Mouse (Mus musculus): Measurements from ENCODE around the gene Lalba. TPM values are rescaled to one million over a fixed set of nuclear protein-coding genes. Genes with fewer than 3 reads are reported as not detected.
"Not testable (repeated sequence)": the region's sequence is repeated elsewhere in the genome, so short reads cannot be mapped to it uniquely, and the experiment has no call there.

Gene Lalba
- not detected for total RNA-seq (2021)
- long read RNA-seq, experiment 1 = 0 reads
- long read RNA-seq, experiment 2 = 0 reads

DNA sequence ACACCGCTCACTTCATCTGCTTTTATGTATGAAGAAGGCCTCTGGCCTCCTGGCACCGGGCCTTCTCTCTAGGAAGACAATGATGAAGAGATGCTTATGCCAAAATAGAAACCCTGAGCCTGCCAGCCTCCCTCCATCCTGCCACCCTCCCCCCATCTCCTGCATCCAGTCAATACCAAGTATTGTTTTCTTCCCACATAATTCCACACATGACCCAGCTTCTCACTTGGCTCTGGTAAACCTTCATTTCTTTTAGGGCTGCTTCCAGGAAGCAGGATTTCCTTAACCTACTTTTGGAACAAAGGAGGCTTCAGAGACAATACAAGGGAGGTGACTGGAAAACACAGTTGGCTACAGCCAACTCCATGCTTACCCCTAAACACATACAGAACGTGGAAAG lies at the start of gene Lalba:
TSS of gene Lalba (minus strand) at position 21 of the 400 bp plus-strand sequence.
- no peak for DNase-seq (ENCODE audit: low spot score in 2 of 2)

DNA sequence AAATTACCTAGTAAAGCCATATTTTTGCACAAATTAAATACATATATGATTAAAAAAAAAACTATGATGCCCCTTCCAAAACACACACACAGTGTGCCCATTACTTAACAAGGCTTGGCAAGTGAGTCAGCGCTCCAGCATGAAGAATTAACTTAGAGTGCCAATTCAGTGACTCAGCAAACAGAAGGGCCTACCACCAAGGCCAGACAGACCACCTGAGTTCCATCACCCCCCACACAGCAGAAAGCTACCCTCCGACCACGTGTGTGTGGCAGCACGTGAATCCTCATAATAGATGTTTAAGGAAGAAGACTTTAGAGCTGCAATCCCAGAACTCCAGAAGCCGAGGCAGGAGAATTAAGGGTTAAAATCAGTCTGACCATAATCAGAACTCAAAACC lies 49.8 kb upstream of the Lalba start:
- no peak for DNase-seq (ENCODE audit: low spot score in 2 of 2)

DNA sequence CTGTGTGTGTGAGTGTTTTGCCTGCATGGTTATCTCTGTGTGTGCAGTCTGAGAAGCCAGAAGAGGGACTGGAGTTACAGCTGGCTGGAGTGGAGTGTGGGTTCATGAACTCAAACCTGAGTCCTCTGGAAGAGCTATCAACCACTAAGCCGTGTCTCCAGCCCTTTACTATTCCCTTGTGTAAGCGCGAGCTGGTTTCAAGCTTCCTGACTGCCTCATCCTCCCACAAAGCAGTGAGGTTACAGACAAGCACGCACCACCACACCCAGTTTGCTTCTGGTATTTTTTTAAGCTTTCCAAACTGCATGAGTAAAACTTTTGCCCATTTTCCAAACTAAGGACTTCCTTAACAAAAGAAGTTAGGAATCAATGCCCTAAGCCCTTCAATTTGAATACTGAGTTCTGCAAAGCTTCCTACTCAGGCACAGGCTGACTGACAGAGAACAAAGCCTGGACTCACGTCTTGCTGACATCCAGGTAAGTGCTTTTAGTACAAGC lies 45.6 kb upstream of the Lalba start:
- DNase-seq (ENCODE audit: low spot score in 2 of 2) = no peak

DNA sequence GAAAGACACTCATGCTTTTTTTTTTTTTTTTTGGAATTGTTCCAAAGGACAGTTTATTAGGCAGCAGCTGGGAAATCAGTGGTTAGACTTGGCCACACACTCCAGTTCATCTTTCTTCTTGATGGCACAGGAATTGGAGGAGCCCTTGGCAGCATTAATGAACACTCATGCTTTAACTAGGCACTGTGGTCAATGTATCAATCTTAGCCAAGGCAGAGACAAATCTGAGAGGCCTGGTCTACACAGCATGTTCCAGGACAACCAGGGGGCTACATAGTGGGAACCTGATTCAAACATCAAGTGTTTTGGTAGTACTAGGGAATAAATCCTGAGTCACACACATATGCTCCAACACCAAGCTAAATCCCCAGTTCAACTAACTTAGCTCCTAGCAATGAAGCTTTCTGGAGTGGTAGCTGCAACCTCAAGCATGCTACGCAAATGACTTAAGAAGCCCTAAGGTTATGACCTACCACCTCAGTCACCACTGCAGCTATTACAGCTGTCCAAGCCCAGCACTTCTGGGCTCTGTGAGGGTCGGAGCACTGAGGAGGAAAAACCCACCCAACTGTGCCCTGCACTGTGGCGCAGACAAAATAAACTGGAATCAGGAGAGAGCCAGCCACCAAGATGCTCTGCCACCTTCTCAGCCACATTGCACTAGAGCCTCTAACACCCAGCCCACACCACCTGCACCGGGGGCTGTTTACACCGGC lies 44.7 kb upstream of the Lalba start:
- DNase-seq (ENCODE audit: low spot score in 2 of 2) = no peak

DNA sequence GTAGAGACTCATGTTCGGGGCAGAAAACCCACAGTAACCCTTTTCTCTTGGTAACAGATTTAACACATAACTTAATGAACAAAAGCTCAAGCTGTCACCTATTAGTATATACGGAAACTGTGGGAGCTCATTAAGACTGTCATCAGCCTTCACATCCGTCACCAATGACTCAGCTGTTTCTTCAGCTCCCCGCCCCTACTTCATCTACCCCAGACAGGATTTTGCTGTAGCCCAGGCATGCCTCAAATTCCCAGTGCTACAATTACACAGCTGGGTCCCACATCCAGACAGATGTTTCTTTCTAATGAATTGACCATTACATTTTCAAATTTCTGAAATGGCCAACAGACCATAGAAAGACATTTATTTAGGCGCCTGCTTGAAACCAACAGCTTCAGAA lies 43.5 kb upstream of the Lalba start:
- no peak for DNase-seq (ENCODE audit: low spot score in 2 of 2)

DNA sequence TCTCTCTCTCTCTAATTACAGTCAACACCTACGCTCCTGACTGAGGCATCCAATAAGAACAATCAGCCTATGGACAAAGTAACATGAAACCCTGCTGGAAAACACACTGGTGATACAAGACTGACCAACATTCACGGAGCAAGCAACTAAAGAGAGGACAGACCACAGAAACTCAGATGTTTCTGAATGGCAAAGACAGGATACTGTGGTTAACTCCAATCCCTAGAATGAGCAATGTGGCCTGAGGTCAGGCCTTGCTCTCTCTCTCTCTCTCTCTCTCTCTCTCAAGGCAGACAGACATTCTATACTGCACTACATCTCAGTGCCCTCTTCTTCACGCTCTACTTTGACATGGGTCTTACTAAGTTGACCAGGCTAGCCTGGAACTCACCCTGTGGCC lies 38.7 kb upstream of the Lalba start:
- DNase-seq (ENCODE audit: low spot score in 2 of 2) = no peak

DNA sequence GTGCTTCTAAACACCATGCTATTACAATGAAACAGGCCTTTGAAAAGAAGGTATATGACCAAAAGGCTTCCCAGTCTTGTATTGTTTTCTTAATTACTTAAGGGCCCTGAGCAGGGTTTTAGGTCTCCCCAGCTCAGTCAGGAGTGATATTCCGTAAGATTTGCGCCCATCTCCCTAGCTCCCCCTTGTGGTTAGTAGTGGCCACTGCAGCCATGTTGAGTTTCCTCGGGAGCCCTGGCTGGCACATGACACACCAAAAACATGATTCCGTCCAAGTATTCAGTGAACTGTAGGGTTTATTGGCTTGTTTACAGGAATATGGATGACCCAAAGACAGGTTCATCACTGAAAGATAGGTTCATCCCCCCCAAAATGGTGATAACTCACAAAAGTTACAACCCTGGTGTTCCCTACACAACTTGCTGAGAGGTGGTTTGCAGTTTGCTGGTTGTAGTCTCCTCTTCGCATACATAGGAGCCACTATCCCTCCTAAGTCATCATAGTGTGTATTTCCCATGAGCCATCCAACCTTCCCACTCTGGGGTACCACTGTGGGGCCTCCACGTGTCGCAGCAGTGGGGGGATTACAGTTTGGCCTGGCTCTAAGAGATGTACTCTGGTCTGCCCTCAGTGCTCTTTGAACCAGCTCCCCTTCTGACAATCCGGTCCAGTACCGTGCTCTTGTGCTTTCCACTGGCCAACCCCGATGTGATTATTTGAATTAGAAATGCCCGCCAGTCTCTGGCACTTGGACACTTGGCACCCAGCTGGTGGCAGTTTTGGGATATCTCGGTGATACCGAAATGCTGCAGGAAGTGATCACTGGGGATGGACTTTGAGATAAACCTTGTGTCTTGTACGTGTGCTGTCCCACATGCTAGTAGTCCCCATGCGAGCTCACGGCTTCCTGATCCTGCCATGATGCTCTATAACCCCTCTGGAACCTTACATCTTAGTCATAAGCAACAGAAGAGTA lies 35.1 kb upstream of the Lalba start:
- DNase-seq (ENCODE audit: low spot score in 2 of 2) = peak; percentile 67 to 69

DNA sequence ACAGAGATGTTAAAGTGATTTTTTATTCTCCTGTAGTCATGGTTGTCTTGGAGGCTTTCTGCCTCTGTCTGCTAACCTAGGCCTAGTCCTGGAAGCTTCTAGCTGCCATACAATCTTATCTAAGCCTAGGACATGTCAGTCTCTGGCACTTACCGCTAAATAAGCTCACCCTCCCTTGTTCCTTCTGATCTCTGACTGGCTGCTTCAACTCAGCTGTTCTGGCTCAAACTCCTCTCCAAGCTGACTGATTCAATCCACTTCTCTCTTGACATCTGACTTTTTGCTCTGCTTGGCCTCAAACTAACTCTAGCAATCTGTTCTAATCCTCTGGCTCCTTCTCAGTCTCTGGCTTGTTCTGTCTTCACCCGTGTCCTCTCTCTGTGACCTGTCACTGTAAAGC lies 32.3 kb upstream of the Lalba start:
- DNase-seq (ENCODE audit: low spot score in 2 of 2) = not testable (repeated sequence)

DNA sequence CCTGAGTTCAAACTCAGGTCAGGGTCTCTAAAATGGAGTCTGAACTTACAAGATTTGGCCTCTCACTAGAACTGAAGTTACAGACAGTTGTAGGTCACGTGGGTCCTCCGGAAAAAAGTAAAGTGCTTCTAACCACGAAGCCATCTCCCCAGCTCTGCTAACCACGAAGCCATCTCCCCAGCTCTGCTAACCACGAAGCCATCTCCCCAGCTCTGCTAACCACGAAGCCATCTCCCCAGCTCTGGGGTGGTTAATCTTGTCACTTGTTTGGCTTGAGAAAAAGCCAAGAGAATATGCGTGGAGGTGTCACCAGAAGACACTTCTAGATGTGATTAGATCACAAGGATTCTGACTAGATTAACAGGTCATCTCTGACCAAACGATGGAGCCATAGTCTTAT lies 31.6 kb upstream of the Lalba start:
- DNase-seq (ENCODE audit: low spot score in 2 of 2) = no peak

DNA sequence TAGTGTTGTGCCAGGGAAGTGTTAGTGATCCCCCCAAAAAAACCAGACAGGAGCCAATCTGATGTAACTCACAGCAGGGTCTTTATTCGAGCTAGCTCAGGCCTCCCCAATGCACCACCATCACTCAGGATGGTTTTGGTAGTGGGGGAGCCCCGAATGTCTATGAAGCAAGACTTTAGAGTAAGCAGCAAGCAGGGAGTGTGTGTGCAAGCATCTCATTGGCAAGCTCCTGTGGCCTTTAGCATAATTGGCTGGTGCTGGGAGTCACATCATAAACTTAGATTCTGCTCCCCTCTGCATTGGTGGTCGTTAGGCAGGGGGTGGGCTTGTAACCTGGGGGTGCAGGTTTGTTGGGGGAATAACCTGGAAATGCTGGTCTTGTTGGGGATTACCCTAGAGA lies 31.2 kb upstream of the Lalba start:
- DNase-seq (ENCODE audit: low spot score in 2 of 2) = not testable (repeated sequence)

DNA sequence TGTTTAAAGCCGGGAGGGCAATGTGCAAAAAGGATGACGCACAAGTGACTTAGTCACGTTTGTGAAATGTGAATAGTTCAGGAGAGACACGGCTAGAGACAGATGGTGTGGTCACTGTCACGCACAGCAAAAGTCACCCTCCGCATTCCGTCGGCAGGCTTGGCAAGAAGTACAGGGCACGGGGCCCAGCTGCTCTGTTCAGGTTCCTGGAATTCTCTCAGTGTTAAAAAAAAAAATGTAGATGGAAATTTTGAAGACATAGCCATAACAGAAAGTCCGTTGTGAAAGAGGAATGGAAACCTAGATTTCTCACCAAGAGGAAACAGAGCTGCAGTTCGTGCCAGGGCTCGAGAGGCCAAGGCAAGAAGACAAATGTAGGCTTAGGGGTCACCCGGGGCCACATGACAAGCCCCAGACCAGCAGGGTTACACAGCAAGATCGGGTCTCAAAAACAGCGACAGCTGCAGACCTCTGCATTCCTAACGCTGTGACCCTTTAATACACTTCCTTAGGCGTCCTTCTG lies 30.3 kb upstream of the Lalba start:
- DNase-seq (ENCODE audit: low spot score in 2 of 2) = peak in 1 of 2 experiments; percentile 38

DNA sequence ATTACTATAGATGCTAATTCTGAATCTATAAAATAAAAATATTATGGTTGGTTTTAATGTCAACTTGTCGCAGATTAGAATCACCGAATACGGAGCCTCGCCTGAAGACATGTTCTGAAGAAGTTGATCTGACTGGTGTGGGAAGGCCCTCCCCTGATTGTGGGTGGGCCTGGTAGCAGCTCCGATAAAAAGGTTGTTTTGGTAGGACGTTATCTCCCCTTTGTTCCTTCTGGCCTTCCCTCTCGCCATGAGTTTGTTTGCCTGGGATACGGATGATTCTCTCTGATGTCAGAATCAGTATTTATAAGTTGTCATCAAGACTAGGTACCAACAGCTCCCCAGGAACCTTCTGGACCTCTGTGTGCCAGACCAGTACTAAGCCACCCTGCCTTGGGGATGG lies 29.7 kb upstream of the Lalba start:
- no peak for DNase-seq (ENCODE audit: low spot score in 2 of 2)

DNA sequence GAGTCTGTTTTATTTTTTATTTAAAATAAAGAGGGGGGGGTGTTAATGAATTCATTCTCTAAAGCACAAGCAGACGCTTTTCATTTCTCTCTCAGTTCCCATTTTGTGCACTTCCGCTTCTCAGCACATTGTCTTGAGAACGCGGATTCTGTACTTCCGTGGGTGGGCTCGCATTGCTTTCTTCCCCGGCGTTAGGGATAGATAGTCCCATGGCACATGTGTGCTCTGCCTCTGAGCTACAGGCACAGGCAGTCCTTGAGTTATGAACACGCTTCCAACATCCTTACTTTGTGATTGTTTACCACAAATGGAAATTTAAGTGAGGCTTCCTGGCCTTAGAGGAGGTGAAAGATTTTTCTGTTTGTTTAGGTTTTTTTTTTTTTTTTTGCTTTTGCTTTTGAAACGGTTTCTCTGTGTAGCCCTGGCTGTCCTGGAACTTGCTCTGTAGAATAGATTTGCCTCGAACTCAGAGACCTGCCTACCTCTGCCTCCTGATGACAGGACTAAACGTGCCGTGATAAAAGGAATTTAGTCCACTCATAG lies 28.9 kb upstream of the Lalba start:
- no peak for DNase-seq (ENCODE audit: low spot score in 2 of 2)

DNA sequence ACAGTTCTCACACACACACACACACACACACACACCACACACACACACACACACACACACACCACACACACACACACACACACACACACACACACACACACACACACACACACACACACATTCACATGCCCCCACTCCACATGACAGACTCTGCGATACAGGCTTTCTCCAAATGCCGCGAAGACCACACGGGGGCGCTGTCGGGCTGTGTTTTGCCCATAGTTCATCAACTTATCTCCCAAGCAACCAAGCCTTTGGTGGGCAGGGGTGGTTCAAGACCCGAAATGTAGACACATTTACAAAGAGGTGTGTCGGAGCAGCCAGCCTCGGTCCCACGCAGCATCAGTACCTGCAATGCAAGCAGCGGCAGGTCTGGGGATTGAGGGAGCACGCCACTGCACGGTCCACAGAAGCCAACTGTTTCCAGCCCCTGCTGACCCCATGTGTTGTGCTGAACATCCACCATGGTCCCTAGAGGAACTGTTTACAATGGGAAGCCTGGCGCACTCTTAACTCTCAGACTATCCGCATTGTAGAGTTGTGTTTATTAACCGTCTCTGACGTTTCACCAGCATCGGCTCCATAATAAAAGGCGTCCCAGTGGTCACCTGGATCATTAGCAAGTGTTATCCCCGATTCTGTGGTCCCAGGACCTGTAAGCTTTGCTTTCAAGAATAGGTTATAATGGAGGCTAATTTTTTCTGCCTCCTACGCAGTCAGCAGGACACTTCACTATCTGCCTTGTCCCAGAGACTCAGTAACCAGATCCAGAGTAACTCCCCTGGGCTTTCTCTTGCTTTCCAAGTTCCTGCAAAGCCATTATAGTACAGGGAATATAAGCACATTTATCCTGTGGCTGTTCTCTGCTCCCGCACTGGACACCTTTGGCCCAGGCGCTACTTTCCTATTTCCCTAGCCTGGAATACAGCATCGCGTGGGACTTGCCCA lies 28.2 kb upstream of the Lalba start:
- peak; percentile 73 to 81 for DNase-seq (ENCODE audit: low spot score in 2 of 2)

DNA sequence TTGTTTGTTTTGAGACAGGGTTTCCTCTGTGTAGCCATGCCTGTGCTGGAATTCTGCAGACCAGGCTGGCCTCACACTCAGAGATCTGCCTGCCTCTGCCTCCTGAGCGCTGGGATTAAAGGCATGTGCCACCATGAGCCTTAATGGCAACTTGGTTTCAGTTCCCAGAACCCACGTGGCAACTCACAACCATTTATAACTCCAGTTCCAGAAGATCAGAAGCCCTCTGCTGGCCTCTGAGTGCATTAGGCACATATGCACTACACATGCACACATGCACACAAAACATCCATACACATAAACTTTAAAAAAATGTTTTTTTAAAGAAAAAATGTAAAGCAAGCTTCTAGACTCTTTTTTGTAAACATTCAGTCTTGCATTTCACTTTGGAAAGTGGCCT lies 26.9 kb upstream of the Lalba start:
- DNase-seq (ENCODE audit: low spot score in 2 of 2) = no peak

DNA sequence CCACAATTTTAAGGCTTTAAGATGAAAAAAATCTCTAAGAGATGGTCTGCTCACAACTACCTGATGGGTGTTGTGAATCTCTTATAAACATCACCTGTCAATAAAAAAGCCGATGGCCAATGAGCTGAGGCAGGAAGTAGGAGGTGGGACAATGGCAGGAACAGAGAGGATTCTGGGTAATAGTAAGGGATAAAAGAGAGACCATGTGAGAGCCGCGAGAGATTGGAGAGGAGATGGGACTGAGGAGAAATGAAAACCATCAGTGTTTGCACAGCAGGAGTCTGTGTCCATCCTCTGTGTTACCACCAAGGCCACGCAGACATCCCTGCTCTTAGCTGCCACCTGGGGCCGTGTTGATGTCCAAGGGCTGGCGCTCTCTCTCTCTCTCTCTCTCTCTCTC lies 24.8 kb upstream of the Lalba start:
- no peak for DNase-seq (ENCODE audit: low spot score in 2 of 2)

DNA sequence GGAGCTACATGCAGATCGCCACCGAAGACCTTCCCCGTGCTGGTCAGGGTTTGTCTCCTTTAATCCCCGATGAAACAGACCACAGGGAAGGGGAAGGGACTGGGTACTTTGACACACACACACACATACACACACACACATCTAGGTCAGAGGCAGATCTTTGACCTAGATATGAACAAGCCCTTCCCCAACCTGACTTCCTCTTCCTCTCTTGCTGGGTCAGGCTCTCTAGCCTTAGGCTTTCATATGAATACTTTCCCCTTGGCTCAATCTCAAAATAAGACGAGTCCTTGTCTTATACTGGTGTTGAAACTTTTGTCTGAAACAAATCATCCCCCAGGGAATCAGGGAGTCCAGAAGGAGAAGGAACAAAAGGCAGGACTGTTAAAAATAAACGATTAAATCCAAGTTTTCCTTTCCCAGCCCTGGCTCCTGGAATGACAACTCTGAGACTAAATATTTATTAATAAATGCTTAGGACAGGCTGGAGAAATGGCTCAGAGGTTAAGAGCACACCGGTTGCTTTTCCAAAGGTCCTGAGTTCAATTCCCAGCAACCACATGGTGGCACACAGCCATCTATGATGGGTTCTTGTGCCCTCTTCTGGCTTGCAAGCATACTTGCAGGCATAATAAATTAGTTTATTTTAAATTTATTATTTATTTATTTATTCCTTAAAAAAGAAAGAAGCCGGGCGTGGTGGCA lies 23.9 kb upstream of the Lalba start:
- DNase-seq (ENCODE audit: low spot score in 2 of 2) = no peak

DNA sequence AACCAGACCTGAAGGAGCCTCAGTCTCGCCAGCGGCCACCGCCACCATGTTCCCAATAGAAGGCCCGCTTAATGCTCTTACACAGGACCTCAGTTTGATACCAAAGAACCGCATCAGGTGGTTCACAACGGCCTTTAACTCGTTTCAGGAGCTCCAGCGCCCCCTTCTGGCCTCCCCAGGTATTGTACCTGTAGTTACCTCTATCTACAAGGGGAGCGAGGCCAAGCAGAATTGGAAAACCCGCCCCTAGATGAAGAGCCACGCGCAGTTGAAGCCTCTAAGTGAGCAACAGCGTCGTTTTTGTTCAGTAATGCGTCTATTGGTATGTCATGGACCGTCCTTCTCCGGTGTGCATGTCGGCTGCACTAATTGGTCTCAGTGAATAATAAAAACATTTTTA lies 22.0 kb upstream of the Lalba start:
- peak; percentile 49 to 70 for DNase-seq (ENCODE audit: low spot score in 2 of 2)

DNA sequence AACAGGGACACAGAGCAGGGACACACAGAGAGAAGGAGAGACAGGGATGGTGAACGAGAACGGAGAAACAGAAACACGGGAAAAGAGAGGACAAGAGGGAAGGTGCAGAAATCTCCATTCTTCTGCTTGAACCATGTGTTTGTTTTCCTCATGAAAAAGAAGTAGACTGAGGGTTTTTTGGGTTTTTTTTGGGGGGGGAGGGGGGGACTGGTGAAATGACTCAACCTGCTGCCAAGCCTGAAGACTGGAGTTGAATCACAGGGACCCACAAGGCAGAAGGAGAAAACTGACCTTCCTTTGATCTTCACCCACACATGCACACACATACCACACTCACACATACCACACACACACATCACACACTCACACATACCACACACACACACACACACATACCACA lies 20.8 kb upstream of the Lalba start:
- no peak for DNase-seq (ENCODE audit: low spot score in 2 of 2)

DNA sequence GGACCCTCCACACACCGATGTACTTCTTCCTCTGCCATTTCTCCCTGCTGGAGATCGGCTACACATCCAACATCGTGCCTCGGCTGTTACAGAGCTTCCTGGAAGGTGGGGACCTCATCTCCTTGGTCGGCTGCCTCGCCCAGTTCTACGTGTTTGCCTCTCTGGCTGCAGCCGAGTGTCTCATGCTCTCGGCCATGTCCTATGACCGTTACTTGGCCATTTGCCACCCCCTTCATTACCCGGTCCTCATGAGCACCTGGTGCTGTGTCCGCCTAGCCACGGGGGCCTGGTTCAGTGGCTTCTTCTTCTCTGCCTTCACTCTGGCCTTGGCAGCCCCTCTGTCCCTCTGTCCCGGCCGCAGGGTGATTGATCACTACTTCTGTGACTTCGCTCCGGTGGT lies 15.1 kb upstream of the Lalba start:
- no peak for DNase-seq (ENCODE audit: low spot score in 2 of 2)

Measured in adrenal gland, adult 18-20 months (tissue).